Mouse (Mus musculus) spleen, postnatal 4 days (tissue): ENCODE data around the gene 1700080E11Rik.

Source experiments
- DNase-seq, 2 experiments: peaks; one replicate each; pipeline ENCODE4 v3.0.0; 2022; ENCODE audit warnings: low spot score in 2 of 2

Gene 1700080E11Rik

GRCm38 (mm10) chr9:105144992-105145391 lies at the start of gene 1700080E11Rik:
TSS of gene 1700080E11Rik (minus strand) at chr9:105145092.
- DNase-seq, result no peak

DNA sequence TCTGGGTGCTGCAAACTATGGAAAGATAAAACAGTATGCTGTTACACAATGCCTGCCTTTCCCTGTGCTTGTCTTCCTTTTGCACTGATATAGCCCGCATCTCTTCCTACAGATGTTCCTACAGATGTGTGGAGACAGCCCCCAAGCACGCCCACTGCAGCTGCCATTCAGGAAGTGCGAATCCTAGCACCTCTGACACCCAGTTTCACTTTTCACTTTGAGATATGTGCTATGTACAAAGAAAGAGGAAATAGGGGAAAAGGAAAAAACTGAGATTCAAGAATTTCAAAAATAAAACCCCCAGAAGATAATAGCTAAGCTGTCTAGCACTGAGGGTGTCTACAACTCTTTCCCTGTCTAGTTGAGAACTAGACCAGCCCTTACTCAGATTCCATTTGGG lies 41.8 kb upstream of the 1700080E11Rik start:
- no peak for DNase-seq

GRCm38 (mm10) chr9:105182392-105182791 lies 37.5 kb upstream of the 1700080E11Rik start:
- no peak for DNase-seq

- peak in 1 of 2 experiments; percentile 51 for DNase-seq
Observed at GRCm38 (mm10) chr9:105139204-105139603, 5.7 kb downstream of the 1700080E11Rik start.

GRCm38 (mm10) chr9:105136404-105136803 lies 8.5 kb downstream of the 1700080E11Rik start:
- DNase-seq, result peak in 1 of 2 experiments; percentile 29

DNA sequence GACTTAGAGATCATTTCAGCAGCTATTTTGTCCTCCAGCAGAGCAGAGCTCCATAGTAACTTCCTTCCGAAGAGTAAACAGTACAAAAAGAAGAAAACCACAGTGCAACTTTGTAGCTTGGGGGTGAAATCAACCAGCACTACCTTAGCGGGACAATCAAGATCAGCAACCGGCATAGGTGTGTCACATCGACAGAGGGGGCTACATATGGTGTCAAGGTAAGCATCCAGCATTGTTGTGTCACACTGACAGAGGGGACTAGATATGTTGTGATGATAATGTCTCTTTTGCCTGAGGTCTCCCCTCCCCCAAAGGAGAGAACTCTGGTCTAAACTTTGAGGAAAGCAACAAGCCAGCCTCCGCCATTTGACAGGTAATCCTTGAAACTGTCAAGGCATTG lies 10.4 kb downstream of the 1700080E11Rik start:
- peak in 1 of 2 experiments; percentile 38 for DNase-seq

GRCm38 (mm10) chr9:105132002-105132367 lies 12.9 kb downstream of the 1700080E11Rik start:
- no peak for DNase-seq

GRCm38 (mm10) chr9:105131253-105132001 lies 13.5 kb downstream of the 1700080E11Rik start, which contains the start of gene Nudt16:
TSS of gene Nudt16 (minus strand) at chr9:105131824.
- peak; percentile 86 to 91 for DNase-seq

DNA sequence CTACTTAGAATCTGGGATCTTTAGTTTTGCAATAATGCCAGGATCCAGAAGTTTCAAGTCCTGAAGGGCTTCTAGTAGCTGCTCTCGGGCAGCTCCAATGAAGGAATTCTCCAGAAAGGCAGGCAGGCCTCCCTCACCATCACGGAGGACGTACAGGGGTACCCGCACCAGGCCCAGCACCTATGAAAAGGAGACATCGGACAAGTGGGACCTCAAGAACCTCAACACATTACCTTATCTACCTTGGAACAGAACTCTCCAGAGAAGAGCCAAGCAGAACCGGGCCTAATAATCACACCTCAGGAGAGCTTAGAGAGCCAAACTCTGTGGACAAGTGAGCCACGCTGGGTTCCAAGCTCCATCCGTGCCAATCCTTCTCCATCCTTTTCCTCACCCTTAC lies 14.6 kb downstream of the 1700080E11Rik start:
- peak in 1 of 2 experiments; percentile 51 for DNase-seq

GRCm38 (mm10) chr9:105125206-105125605 lies 19.7 kb downstream of the 1700080E11Rik start:
- peak in 1 of 2 experiments; percentile 52 for DNase-seq

DNA sequence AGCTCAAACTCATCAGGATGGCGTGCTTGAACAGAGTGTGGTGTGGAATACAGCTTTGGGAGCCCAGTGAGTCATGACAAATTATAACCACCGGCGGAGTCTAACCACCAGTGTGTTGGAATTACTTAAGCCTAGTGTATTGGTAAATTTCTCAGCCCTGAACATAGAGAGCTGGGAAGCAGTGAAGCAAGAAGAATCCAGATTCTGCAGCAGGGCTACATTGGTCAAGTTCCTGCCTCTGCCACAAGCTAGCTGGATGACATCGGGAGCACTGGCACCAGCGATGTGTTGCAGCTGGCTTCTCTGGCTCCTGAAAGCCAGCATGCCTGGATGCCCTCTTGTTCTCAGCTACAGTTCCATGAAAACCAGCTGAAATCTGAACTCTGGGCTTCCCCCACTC lies 41.0 kb downstream of the 1700080E11Rik start:
- DNase-seq, result no peak

DNA sequence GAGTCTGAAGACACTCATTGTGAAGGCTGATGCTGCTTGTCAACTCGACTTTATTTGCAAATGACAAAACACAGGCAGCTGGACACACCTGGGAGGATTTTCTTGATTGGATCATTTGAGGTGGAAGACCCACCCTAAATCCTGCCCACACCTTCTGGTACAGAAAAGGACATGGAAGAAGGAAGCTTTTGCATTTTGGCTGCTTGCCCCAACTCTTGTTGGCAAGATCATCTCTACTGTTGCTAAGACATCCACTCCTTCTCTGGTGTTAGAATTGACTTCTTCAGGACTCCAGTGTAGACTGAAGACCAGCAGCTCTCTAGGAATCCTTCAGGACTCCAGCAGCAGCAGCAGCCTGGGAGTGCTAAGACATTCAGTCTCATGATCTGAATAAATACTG lies 43.0 kb downstream of the 1700080E11Rik start:
- no peak for DNase-seq

DNA sequence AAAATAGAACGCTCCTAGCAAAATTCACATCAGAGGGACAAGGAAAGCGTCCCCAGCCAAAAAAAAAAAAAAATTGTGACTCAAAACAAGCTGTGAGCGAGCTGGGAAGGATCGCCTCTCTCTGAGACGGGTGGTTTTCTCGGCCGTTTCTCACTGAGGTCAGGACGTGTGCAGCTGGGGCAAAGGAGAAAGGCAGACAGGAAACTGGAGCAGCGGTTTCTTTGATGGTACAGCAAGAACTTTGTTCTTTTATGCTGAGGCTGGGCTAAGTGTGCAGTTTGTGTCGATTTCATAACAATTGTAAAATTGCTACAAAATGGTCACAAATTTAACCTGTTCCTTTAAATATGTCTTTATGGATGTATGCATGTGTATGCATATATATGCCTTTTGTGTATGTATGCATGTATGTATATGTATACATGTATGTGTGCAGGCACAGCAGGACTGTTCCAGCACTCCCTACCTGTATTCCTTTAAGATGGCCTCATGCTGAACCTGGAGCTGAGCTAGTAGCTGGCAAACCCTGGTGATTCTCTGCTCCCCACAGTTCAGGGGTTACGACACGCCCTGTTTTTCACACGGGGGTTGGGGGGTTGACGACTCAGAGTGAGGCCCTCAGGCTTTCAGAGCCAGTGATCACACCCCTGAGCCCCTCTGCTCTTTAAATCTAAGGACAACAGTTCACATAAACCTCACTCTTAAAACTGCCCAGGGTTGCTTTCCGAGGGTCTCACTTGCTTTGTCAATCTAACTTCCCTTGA lies 43.9 kb downstream of the 1700080E11Rik start:
- DNase-seq, result no peak
